Mouse (Mus musculus) limb, embryonic 14.5 days (tissue): Measurements from ENCODE around the gene Gramd4. TPM values are rescaled to one million over a fixed set of nuclear protein-coding genes. Genes with fewer than 3 reads are reported as not detected.
A peak's percentile ranks its signal among the peaks of the same experiment; 100 is the strongest.

Experiments
- ATAC-seq: fragments of 200-750 bp; cut with Nextera tagmentation; 2 replicates; pipeline ENCODE4 v1.8.0; 2017; ENCODE audit warnings: low read depth, moderate number of reproducible peaks, moderate TSS enrichment; ENCODE audit not compliant: low FRiP score
- DNase-seq: peaks from one replicate; pipeline ENCODE4 v3.0.0-alpha.2; 2015; ENCODE audit warnings: low spot score
- H3K27ac ChIP-seq: fragments of 300-500 bp; sonication (generic); replicated peaks from 2 replicates; pipeline ENCODE4 v1.5.1; 2014; ENCODE audit warnings: low read depth, mild to moderate bottlenecking, low read length, moderate library complexity, mixed read lengths
- H3K27me3 ChIP-seq: fragments of 300-500 bp; sonication (generic); 2 replicates; pipeline ENCODE4 v1.6.1; 2014; ENCODE audit warnings: low read length, mixed read lengths; ENCODE audit not compliant: control insufficient read depth, insufficient read depth
- H3K36me3 ChIP-seq: fragments of 300-500 bp; sonication (generic); 2 replicates; pipeline ENCODE4 v1.6.1; 2014; ENCODE audit warnings: mild to moderate bottlenecking, low read length, moderate library complexity, mixed read lengths; ENCODE audit not compliant: control insufficient read depth, insufficient read depth
- H3K4me1 ChIP-seq: fragments of 300-500 bp; sonication (generic); 2 replicates; pipeline ENCODE4 v1.6.1; 2014; ENCODE audit warnings: antibody characterized with exemption, low read length, mixed read lengths; ENCODE audit not compliant: control insufficient read depth, insufficient read depth
- H3K4me2 ChIP-seq: fragments of 300-500 bp; sonication (generic); replicated peaks from 2 replicates; pipeline ENCODE4 v1.6.1; 2014; ENCODE audit warnings: low read depth, mild to moderate bottlenecking, low read length, moderate library complexity; ENCODE audit not compliant: severe bottlenecking
- H3K4me3 ChIP-seq: fragments of 300-500 bp; sonication (generic); replicated peaks from 2 replicates; pipeline ENCODE4 v1.5.1; 2014; ENCODE audit warnings: low read length
- H3K9ac ChIP-seq: fragments of 300-500 bp; sonication (generic); 2 replicates; pipeline ENCODE4 v1.6.1; 2014; ENCODE audit warnings: mild to moderate bottlenecking, low read depth, low read length, moderate library complexity; ENCODE audit not compliant: severe bottlenecking
- H3K9me3 ChIP-seq: fragments of 300-500 bp; sonication (generic); 2 replicates; pipeline ENCODE4 v1.6.1; 2016; ENCODE audit warnings: low read length; ENCODE audit not compliant: control insufficient read depth
- POLR2A ChIP-seq: fragments of 200-500 bp; IDR thresholded peaks from 2 replicates; pipeline ENCODE4 v1.8.0; 2012; ENCODE audit warnings: inconsistent platforms, mild to moderate bottlenecking, moderate library complexity, borderline replicate concordance; ENCODE audit not compliant: insufficient read depth, insufficient read length; ENCODE audit errors: extremely low read depth
- WGBS: fragments of 180-500 bp; shearing (Covaris S2); extraction: QIAGEN DNeasy Blood & Tissue Kit; methylation state at CpG from one replicate; pipeline ENCODE4 v1.1.7; 2014; 5-methylcytosine and 5-hydroxymethylcytosine counted together
- polyA plus RNA-seq, 2 experiments: library from polyadenylated mRNA; depleted of rRNA in 1 of 2; stranded (reverse) in 1 of 2; unstranded in 1 of 2; fragments of >200 nt; fragmentation: Nextera tagmentation in 1 of 2; extraction: Ambion mirVana in 1 of 2; gene quantifications; 2 replicates each; pipeline versions ENCODE4 v1.2.1 to v1.2.3; 2012 to 2014

The Gramd4 gene
- polyA plus RNA-seq (2012; rRNA removed) (23.5 and 26.4 TPM in 2 replicates), polyA plus RNA-seq (2014; fragmentation: Nextera tagmentation; extraction: Ambion mirVana) (12.3 and 15.4 TPM in 2 replicates)

DNA sequence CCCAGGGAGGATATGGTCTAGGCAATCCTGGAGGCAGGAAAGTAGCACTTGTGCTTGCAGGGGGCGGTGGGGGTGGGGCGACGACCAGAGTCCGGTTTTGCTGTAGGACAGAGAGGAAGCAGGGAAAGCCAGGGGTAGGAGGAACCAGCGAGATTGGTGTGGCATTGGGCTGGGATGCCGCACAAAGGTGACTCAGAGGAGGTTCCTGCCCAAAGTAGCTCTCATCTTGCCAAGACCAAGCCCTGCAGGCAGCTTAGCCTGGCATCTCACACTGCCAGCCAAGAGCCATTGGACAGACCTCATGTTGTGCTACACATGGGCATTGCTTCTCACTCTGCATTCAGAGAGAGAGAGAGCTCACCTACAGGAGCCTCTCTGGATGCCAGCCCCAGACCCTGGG is at the start of gene Gramd4:
Gene Gramd4 (plus strand): TSS at position 283 of the 400 bp plus-strand sequence.
- Histone ChIP-seq H3K27me3 (no peaks in the 10 kb centered on the region), H3K9me3 (no peaks in the 10 kb centered on the region), H3K4me1 (peaks cover 27% of the 10 kb centered on the region), H3K27ac (0 out of 2 replicates have a peak within 1 kb of the TSS, but pooled peaks have one; percentile 33), H3K4me2 (peak within 1 kb of the TSS; percentile 82), H3K4me3 (peak within 1 kb of the TSS; percentile 88), H3K36me3 (no peaks in the 10 kb centered on the region), H3K9ac (peak within 1 kb of the TSS; percentile 94)
- WGBS = 18% methylated on average over 6 of the region's 6 CpGs
- DNase-seq = no peak
- TF ChIP-seq POLR2A = no peak
- no peak for ATAC-seq

DNA sequence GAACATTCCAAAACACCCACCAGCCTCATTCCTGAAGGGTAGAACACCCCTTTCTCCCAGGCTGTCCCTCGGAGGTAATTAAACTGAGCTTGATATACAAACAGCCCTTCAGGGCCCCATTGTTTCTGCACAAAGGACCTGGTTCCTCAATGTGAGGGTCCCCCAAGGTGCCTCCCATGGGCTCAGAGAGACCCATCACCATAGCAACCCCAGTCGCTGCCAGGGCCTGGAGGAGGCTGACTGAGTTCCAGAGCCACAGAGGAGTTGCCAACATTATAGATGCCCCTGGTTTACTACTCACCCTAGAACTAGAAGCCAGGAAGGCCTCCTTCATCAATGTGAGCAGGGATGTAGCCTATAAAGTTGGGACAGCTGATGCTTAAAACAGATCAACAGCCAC is 44.4 kb upstream of the Gramd4 start:
- Histone ChIP-seq H3K4me2 (no peak overlapping the region), H3K9me3 (no peaks in the 10 kb centered on the region), H3K9ac (no peak overlapping the region), H3K4me3 (no peak overlapping the region), H3K4me1 (no peaks in the 10 kb centered on the region), H3K27ac (no peak overlapping the region), H3K27me3 (no peaks in the 10 kb centered on the region), H3K36me3 (no peaks in the 10 kb centered on the region)
- DNase-seq (no peak), ATAC-seq (no peak)
- WGBS = 37% methylated on average over 2 of the region's 2 CpGs
- no peak for TF ChIP-seq POLR2A

DNA sequence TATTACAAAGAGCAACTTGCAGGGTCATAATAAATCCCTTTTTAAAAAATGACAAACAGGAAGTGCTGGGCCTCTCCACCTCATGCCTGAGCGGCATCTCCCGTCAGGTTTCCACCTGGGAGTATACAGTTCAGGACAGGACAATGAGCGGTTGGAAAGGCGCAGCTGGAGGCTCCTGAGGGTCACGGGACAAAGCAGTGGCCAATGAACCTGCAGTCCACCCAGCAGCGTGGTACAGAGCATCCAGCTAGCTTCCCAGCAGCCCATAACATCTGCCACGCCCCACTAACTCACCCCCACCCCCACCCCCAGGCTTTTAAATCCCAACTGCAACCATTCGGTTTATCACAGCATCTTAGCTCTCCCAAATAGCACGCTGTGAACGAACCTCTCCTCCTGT is 43.8 kb upstream of the Gramd4 start:
- Histone ChIP-seq H3K4me1 (no peaks in the 10 kb centered on the region), H3K9ac (no peak overlapping the region), H3K9me3 (no peaks in the 10 kb centered on the region), H3K4me2 (no peak overlapping the region), H3K27me3 (no peaks in the 10 kb centered on the region), H3K36me3 (no peaks in the 10 kb centered on the region), H3K4me3 (no peak overlapping the region), H3K27ac (no peak overlapping the region)
- no peak for TF ChIP-seq POLR2A
- DNase-seq = no peak
- ATAC-seq = no peak
- 53% methylated on average over 10 of the region's 10 CpGs for WGBS

DNA sequence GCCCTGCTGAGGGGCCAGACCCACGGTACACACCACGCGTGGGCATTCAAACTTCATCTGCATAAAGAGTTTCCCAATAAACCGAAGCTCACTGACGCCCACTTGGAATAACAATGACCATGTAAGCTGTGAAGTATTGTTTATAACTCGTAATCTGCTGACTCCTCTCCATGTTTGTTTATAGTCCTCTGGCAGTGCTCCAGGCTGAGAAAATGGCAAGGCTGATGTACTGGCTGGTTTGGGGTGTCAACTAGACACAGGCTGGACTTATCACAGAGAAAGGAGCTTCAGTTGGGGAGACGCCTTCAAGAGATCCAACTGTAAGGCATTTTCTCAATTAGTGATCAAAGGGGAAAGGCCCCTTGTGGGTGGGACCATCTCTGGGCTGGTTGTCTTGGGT is 42.5 kb upstream of the Gramd4 start:
- Histone ChIP-seq H3K9me3 (no peaks in the 10 kb centered on the region; the same call in 1 of the 2 replicates), H3K4me1 (no peaks in the 10 kb centered on the region), H3K4me2 (no peak overlapping the region), H3K4me3 (no peak overlapping the region), H3K9ac (no peak overlapping the region), H3K27ac (no peak overlapping the region), H3K36me3 (no peaks in the 10 kb centered on the region), H3K27me3 (no peaks in the 10 kb centered on the region)
- 86% methylated on average over 7 of the region's 7 CpGs for WGBS
- DNase-seq (no peak), ATAC-seq (no peak)
- TF ChIP-seq POLR2A = no peak

DNA sequence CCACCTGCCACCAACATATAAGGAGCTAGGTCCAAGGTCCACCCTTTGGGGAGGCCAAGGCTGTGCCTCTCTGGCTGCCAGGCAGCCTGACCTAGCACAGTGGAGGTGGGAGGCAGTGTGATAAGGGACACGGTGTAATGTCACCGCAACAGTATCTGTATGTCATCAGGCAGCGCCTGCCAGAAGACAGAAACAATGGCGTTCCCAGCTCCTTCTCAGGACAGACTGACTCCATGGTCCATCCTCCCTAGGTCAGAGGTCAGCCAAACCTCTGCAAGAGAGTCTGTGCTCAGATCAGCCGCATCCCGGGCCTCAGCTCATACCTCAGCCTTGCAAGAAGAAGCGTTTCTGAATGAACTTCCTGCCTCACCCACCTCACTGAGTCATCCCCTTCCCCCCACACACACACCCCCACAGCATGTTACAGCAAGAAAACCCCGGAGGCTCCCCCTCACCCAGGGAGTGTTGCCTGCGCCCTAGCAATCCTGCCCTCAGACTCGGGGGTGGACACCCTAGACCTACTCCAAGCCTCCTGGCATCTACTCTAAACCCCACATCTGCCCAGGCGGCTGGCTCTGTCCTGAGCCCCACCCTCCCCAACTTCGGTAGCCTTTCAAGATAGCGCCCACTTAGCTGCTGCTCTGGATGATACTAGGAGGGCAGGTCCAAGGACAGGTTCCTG is 41.5 kb upstream of the Gramd4 start:
- no peaks in the 10 kb centered on the region for H3K36me3 ChIP-seq
- no peak overlapping the region for H3K27ac ChIP-seq
- 59% methylated on average over 13 of the region's 13 CpGs for WGBS
- H3K4me1 ChIP-seq = no peaks in the 10 kb centered on the region
- no peaks in the 10 kb centered on the region; the same call in 1 of the 2 replicates for H3K9me3 ChIP-seq
- ATAC-seq (no peak), DNase-seq (no peak)
- no peak overlapping the region for H3K4me3 ChIP-seq
- no peak overlapping the region for H3K4me2 ChIP-seq
- no peak for TF ChIP-seq POLR2A
- H3K27me3 ChIP-seq = no peaks in the 10 kb centered on the region
- H3K9ac ChIP-seq = no peak overlapping the region
